Mouse (Mus musculus): ENCODE data around the gene Otol1.

DNA sequence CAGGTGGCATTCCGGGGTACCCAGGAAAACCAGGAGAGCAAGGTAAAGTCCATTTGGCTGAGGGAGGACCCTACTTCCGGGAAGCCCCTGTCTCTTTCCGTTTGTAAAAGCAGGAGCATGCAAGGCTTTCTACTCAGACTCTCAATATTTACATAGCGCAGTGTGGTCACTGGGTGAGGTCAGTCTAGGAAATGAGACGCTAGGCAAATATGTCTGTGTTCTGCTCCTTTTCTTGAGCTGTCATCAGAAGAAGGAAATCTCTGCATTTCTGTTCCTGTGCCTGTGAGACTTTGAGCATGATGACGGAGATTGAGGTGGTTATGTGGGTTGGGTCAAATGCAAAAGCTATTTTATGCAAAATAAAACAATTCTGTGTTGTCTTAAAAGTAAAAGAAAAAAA, 19.2 kb downstream of the Otol1 start:
- TF ChIP-seq CTCF (conservative IDR thresholded peaks at IDR 0.05; ENCODE audit: low read length) (no peak), NANOG (IDR thresholded peaks at IDR 0.05; ENCODE audit: borderline replicate concordance, low read length) (no peak)

Data from E14TG2a.4 (cell line).